Mouse (Mus musculus) lung, embryonic 14.5 days (tissue): ENCODE data around the gene Gm28043. TPM values are rescaled to one million over a fixed set of nuclear protein-coding genes. Genes with fewer than 3 reads are reported as not detected.

Experiments
- ATAC-seq: fragments of 200-750 bp; cut with Nextera tagmentation; 2 replicates; pipeline ENCODE4 v1.8.0; 2017; ENCODE audit warnings: mild to moderate bottlenecking, moderate TSS enrichment, moderate library complexity; ENCODE audit not compliant: insufficient read depth
- DNase-seq: peaks from one replicate; pipeline ENCODE4 v3.0.0-alpha.2; 2015
- H3K27ac ChIP-seq: fragments of 300-500 bp; sonication (generic); 2 replicates; pipeline ENCODE4 v1.5.1; 2014; ENCODE audit warnings: low read depth, mild to moderate bottlenecking, moderate library complexity
- H3K27me3 ChIP-seq: fragments of 300-500 bp; sonication (generic); 2 replicates; pipeline ENCODE4 v1.6.1; 2014; ENCODE audit warnings: low read length, control low read depth; ENCODE audit not compliant: insufficient read depth
- H3K36me3 ChIP-seq: fragments of 300-500 bp; sonication (generic); 2 replicates; pipeline ENCODE4 v1.6.1; 2014; ENCODE audit warnings: control low read depth; ENCODE audit not compliant: insufficient read depth
- H3K4me1 ChIP-seq: fragments of 300-500 bp; sonication (generic); 2 replicates; pipeline ENCODE4 v1.6.1; 2014; ENCODE audit warnings: antibody characterized with exemption, control low read depth; ENCODE audit not compliant: insufficient read depth
- H3K4me2 ChIP-seq: fragments of 300-500 bp; sonication (generic); 2 replicates; pipeline ENCODE4 v1.6.1; 2014; ENCODE audit warnings: mild to moderate bottlenecking
- H3K4me3 ChIP-seq: fragments of 300-500 bp; sonication (generic); 2 replicates; pipeline ENCODE4 v1.5.1; 2014; ENCODE audit warnings: low read depth, low read length
- H3K9ac ChIP-seq: fragments of 300-500 bp; sonication (generic); 2 replicates; pipeline ENCODE4 v1.6.1; 2014
- H3K9me3 ChIP-seq: fragments of 300-500 bp; sonication (generic); 2 replicates; pipeline ENCODE4 v1.6.1; 2016; ENCODE audit warnings: low read depth, low read length, control low read depth
- CTCF ChIP-seq: IDR thresholded peaks from 2 replicates; pipeline ENCODE4 v1.5.1; 2016; ENCODE audit warnings: antibody characterized with exemption, low read depth
- WGBS: fragments of 180-500 bp; shearing (Covaris S2); extraction: QIAGEN DNeasy Blood & Tissue Kit; methylation state at CpG from one replicate; pipeline ENCODE4 v1.1.7; 2014; 5-methylcytosine and 5-hydroxymethylcytosine counted together
- polyA plus RNA-seq: library from polyadenylated mRNA; unstranded; fragments of >200 nt; fragmentation: Nextera tagmentation; extraction: Ambion mirVana; gene quantifications from 2 replicates; pipeline ENCODE4 v1.2.1, GENCODE M21; 2014

Gene Gm28043
- 3.0 and 3.4 TPM in 2 replicates for polyA plus RNA-seq

GRCm38 (mm10) chr17:29614115-29615023 lies at the start of gene Gm28043, which contains the start of gene Rnf8:
Gene Gm28043, plus strand, starts transcription at chr17:29614876.
Gene Rnf8, plus strand, starts transcription at chr17:29614790.
- 0 out of 2 replicates have a peak, but pooled peaks cover 6% of the 10 kb centered on the region for H3K4me1 ChIP-seq
- 2% methylated on average over 52 of the region's 52 CpGs for WGBS
- peak within 1 kb of the TSS; percentile 92 for H3K4me2 ChIP-seq
- ATAC-seq, result peak; percentile 91
- H3K9me3 ChIP-seq, result no peaks in the 10 kb centered on the region
- H3K36me3 ChIP-seq, result peaks cover 2% of the 10 kb centered on the region
- peak within 1 kb of the TSS; percentile 97 for H3K27ac ChIP-seq
- peak within 1 kb of the TSS; percentile 98 for H3K9ac ChIP-seq
- H3K4me3 ChIP-seq, result peak within 1 kb of the TSS; percentile 99
- TF ChIP-seq CTCF, result peak; percentile 71
- H3K27me3 ChIP-seq, result no peaks in the 10 kb centered on the region
- DNase-seq, result peak; percentile 97

- Histone ChIP-seq H3K4me1 (no peaks in the 10 kb centered on the region), H3K27me3 (no peaks in the 10 kb centered on the region), H3K4me2 (no peak overlapping the region), H3K9ac (no peak overlapping the region), H3K4me3 (no peak overlapping the region), H3K36me3 (peaks cover 47% of the 10 kb centered on the region), H3K9me3 (no peaks in the 10 kb centered on the region), H3K27ac (no peak overlapping the region)
- DNase-seq (no peak), ATAC-seq (no peak)
- TF ChIP-seq CTCF, result no peak
- WGBS, result 96% methylated on average over 5 of the region's 5 CpGs
Observed at GRCm38 (mm10) chr17:29565521-29565920, 49.2 kb upstream of the Gm28043 start.

- Histone ChIP-seq H3K9me3 (no peaks in the 10 kb centered on the region), H3K4me2 (no peak overlapping the region), H3K4me1 (no peaks in the 10 kb centered on the region), H3K9ac (no peak overlapping the region), H3K27me3 (no peaks in the 10 kb centered on the region), H3K4me3 (no peak overlapping the region), H3K27ac (no peak overlapping the region), H3K36me3 (peaks cover 73% of the 10 kb centered on the region)
- no peak for DNase-seq
- ATAC-seq, result no peak
- WGBS, result 78% methylated on average over 15 of the region's 15 CpGs
- no peak for TF ChIP-seq CTCF
Observed at GRCm38 (mm10) chr17:29568435-29568834, 46.2 kb upstream of the Gm28043 start.

GRCm38 (mm10) chr17:29569831-29570230 lies 44.8 kb upstream of the Gm28043 start:
- no peak for TF ChIP-seq CTCF
- ATAC-seq (no peak), DNase-seq (no peak)
- no peak overlapping the region for H3K4me2 ChIP-seq
- H3K4me3 ChIP-seq, result no peak overlapping the region
- H3K27ac ChIP-seq, result no peak overlapping the region
- H3K36me3 ChIP-seq, result peaks cover 73% of the 10 kb centered on the region
- H3K9ac ChIP-seq, result no peak overlapping the region
- H3K4me1 ChIP-seq, result no peaks in the 10 kb centered on the region
- 88% methylated on average over 6 of the region's 6 CpGs for WGBS
- no peaks in the 10 kb centered on the region for H3K9me3 ChIP-seq
- no peaks in the 10 kb centered on the region for H3K27me3 ChIP-seq

GRCm38 (mm10) chr17:29579579-29580126 lies 35.0 kb upstream of the Gm28043 start:
- H3K36me3 ChIP-seq, result peaks cover 66% of the 10 kb centered on the region
- H3K4me2 ChIP-seq, result no peak overlapping the region
- H3K27ac ChIP-seq, result peak overlapping the region; percentile 50
- ATAC-seq, result no peak
- H3K9me3 ChIP-seq, result no peaks in the 10 kb centered on the region
- H3K27me3 ChIP-seq, result no peaks in the 10 kb centered on the region
- no peak for DNase-seq
- no peak overlapping the region for H3K9ac ChIP-seq
- H3K4me1 ChIP-seq, result no peaks in the 10 kb centered on the region
- WGBS, result 70% methylated on average over 4 of the region's 4 CpGs
- TF ChIP-seq CTCF, result no peak
- H3K4me3 ChIP-seq, result no peak overlapping the region

GRCm38 (mm10) chr17:29583569-29583968 lies 31.1 kb upstream of the Gm28043 start:
- H3K4me2 ChIP-seq, result no peak overlapping the region
- DNase-seq (no peak), ATAC-seq (no peak)
- H3K36me3 ChIP-seq, result peaks cover 43% of the 10 kb centered on the region
- H3K9me3 ChIP-seq, result no peaks in the 10 kb centered on the region
- no peaks in the 10 kb centered on the region for H3K4me1 ChIP-seq
- H3K27ac ChIP-seq, result no peak overlapping the region
- no peaks in the 10 kb centered on the region for H3K27me3 ChIP-seq
- WGBS, result 66% methylated on average over 5 of the region's 5 CpGs
- H3K9ac ChIP-seq, result no peak overlapping the region
- H3K4me3 ChIP-seq, result no peak overlapping the region
- TF ChIP-seq CTCF, result no peak

GRCm38 (mm10) chr17:29584306-29584705 lies 30.4 kb upstream of the Gm28043 start:
- ATAC-seq, result no peak
- H3K9ac ChIP-seq, result no peak overlapping the region
- no peak for DNase-seq
- H3K4me3 ChIP-seq, result no peak overlapping the region
- H3K27me3 ChIP-seq, result no peaks in the 10 kb centered on the region
- TF ChIP-seq CTCF, result no peak
- H3K36me3 ChIP-seq, result peaks cover 36% of the 10 kb centered on the region
- no peaks in the 10 kb centered on the region for H3K9me3 ChIP-seq
- H3K4me1 ChIP-seq, result no peaks in the 10 kb centered on the region
- H3K4me2 ChIP-seq, result no peak overlapping the region
- H3K27ac ChIP-seq, result no peak overlapping the region
- 60% methylated on average over 5 of the region's 5 CpGs for WGBS
